Mouse (Mus musculus) kidney, postnatal 25 days (tissue): ENCODE data around the gene A1bg.
A peak's percentile ranks its signal among the peaks of the same experiment; 100 is the strongest.

Experiments used
- DNase-seq, 2 experiments: peaks; one replicate each; pipeline ENCODE4 v3.0.0; 2021; ENCODE audit warnings: mixed read lengths in 2 of 2

Gene A1bg

GRCm38 (mm10) chr15:60922912-60923311 lies at the start of gene A1bg:
A1bg (minus strand) TSS chr15:60923012.
- DNase-seq: no peak

GRCm38 (mm10) chr15:60968549-60968861 lies 45.7 kb upstream of the A1bg start:
- DNase-seq: no peak

- no peak for DNase-seq
Measured at GRCm38 (mm10) chr15:60967841-60968548, 45.2 kb upstream of the A1bg start.

GRCm38 (mm10) chr15:60925686-60926085 lies 2.9 kb upstream of the A1bg start:
- no peak for DNase-seq

- no peak for DNase-seq
Measured at GRCm38 (mm10) chr15:60903763-60904697, 18.8 kb downstream of the A1bg start.

- no peak for DNase-seq
Measured at GRCm38 (mm10) chr15:60898187-60898965, 24.4 kb downstream of the A1bg start.

- DNase-seq: no peak
Measured at GRCm38 (mm10) chr15:60896040-60896439, 26.8 kb downstream of the A1bg start.

- DNase-seq: peak in 1 of 2 experiments; percentile 6
Measured at GRCm38 (mm10) chr15:60892976-60893463, 29.8 kb downstream of the A1bg start.

- no peak for DNase-seq
Measured at GRCm38 (mm10) chr15:60888724-60889123, 34.1 kb downstream of the A1bg start.

GRCm38 (mm10) chr15:60875721-60876120 lies 47.1 kb downstream of the A1bg start:
- DNase-seq: no peak

GRCm38 (mm10) chr15:60862417-60862816 lies 60.4 kb downstream of the A1bg start:
- no peak for DNase-seq

GRCm38 (mm10) chr15:60855112-60855511 lies 67.7 kb downstream of the A1bg start:
- no peak for DNase-seq

GRCm38 (mm10) chr15:60854151-60854550 lies 68.7 kb downstream of the A1bg start:
- no peak for DNase-seq

- DNase-seq: peak; percentile 23 to 52
Measured at GRCm38 (mm10) chr15:60853231-60853999, 69.4 kb downstream of the A1bg start, which contains the start of gene Fam84b. Fam84b (minus strand) TSS chr15:60853778.

- DNase-seq: no peak
Measured at GRCm38 (mm10) chr15:60848630-60849029, 74.2 kb downstream of the A1bg start.
